17 mouse cellular contexts compared by ENCODE assay signal in genomic region chr4:108913180-108913579, GRCm38 (mm10). TPM values are rescaled to one million over a fixed set of nuclear protein-coding genes. Genes with fewer than 3 reads are reported as not detected.
"Had no signal": no experiment of that assay in that cellular context is flagged by ENCODE, and none has a peak within 500 bp of the region (broad histone marks: within the 10 kb centered on the region; RNA-seq: fewer than 3 reads in every experiment).

No protein-coding gene starts in this region.

- ATAC-seq: liver, postnatal 0 days; lung, postnatal 0 days; midbrain, embryonic 13.5 days; midbrain, embryonic 15.5 days had no signal

- H3K9ac ChIP-seq: liver, embryonic 13.5 days; liver, embryonic 15.5 days; liver, postnatal 0 days; midbrain, embryonic 13.5 days; midbrain, embryonic 15.5 days; neural tube, embryonic 12.5 days; stomach, embryonic 15.5 days had no signal

- H3K27ac ChIP-seq: liver, embryonic 13.5 days; liver, embryonic 15.5 days; macrophage; midbrain, embryonic 13.5 days; midbrain, embryonic 15.5 days; neural tube, embryonic 12.5 days; stomach, embryonic 15.5 days; stomach, postnatal 0 days had no signal

- H3K36me3 ChIP-seq: liver, embryonic 13.5 days; liver, embryonic 15.5 days; midbrain, embryonic 13.5 days; midbrain, embryonic 15.5 days; neural tube, embryonic 12.5 days; stomach, embryonic 15.5 days had no signal

- H3K4me3 ChIP-seq: liver, embryonic 13.5 days; liver, embryonic 15.5 days; megakaryocyte, embryonic 14.5 days; midbrain, embryonic 13.5 days; midbrain, embryonic 15.5 days; neural tube, embryonic 12.5 days; stomach, embryonic 15.5 days had no signal

- H3K27me3 ChIP-seq: liver, embryonic 13.5 days; midbrain, embryonic 13.5 days; midbrain, embryonic 15.5 days; neural tube, embryonic 12.5 days; stomach, embryonic 15.5 days had no signal

- DNase-seq: liver, embryonic 13.5 days; liver, postnatal 0 days; lung, postnatal 36 days; right cerebral cortex, postnatal 14 days; thymus, adult 2 months; thymus, postnatal 25 days; thymus, postnatal 4 days had no signal

- H3K4me1 ChIP-seq: liver, embryonic 13.5 days; liver, embryonic 15.5 days; midbrain, embryonic 13.5 days; midbrain, embryonic 15.5 days; neural tube, embryonic 12.5 days; stomach, embryonic 15.5 days had no signal

- H3K4me2 ChIP-seq: liver, embryonic 13.5 days; liver, embryonic 15.5 days; midbrain, embryonic 11.5 days; midbrain, embryonic 13.5 days; midbrain, embryonic 15.5 days; neural tube, embryonic 12.5 days; stomach, embryonic 15.5 days had no signal

- H3K9me3 ChIP-seq: liver, embryonic 13.5 days; liver, embryonic 15.5 days; midbrain, embryonic 13.5 days; midbrain, embryonic 15.5 days; neural tube, embryonic 12.5 days; stomach, embryonic 15.5 days had no signal

RNA-seq across cellular contexts. Expression of gene Rab3b, which starts 34.3 kb away (rescaled TPM):
- polyA plus RNA-seq: macrophage had no signal
